Mouse (Mus musculus) forebrain, postnatal 0 days (tissue): ENCODE results near the gene Atf5. TPM values are rescaled to one million over a fixed set of nuclear protein-coding genes. Genes with fewer than 3 reads are reported as not detected.

ENCODE experiments used
- ATAC-seq: fragments of 200-750 bp; cut with Nextera tagmentation; 2 replicates; pipeline ENCODE4 v1.8.0; 2017; ENCODE audit warnings: mild to moderate bottlenecking, moderate library complexity
- DNase-seq: peaks from one replicate; pipeline ENCODE4 v3.0.0-alpha.2; 2015
- H3K27ac ChIP-seq: fragments of 300-500 bp; sonication (generic); 2 replicates; pipeline ENCODE4 v1.5.1; 2014; ENCODE audit warnings: low read depth, mild to moderate bottlenecking, antibody characterized with exemption, low read length, moderate library complexity, mixed read lengths
- H3K27me3 ChIP-seq: fragments of 300-500 bp; sonication (generic); 2 replicates; pipeline ENCODE4 v1.6.1; 2014; ENCODE audit warnings: mild to moderate bottlenecking, low read length, mixed read lengths; ENCODE audit not compliant: insufficient read depth
- H3K36me3 ChIP-seq: fragments of 300-500 bp; sonication (generic); 2 replicates; pipeline ENCODE4 v1.6.1; 2014; ENCODE audit warnings: mild to moderate bottlenecking, moderate library complexity; ENCODE audit not compliant: insufficient read depth
- H3K4me1 ChIP-seq: fragments of 300-500 bp; sonication (generic); 2 replicates; pipeline ENCODE4 v1.6.1; 2014; ENCODE audit warnings: antibody characterized with exemption; ENCODE audit not compliant: insufficient read depth
- H3K4me2 ChIP-seq: fragments of 300-500 bp; sonication (generic); 2 replicates; pipeline ENCODE4 v1.6.1; 2014; ENCODE audit warnings: low read depth, mild to moderate bottlenecking, moderate library complexity
- H3K4me3 ChIP-seq: fragments of 300-500 bp; sonication (generic); 2 replicates; pipeline ENCODE4 v1.5.1; 2014; ENCODE audit warnings: low read depth, low read length, mixed read lengths
- H3K9ac ChIP-seq: fragments of 300-500 bp; sonication (generic); 2 replicates; pipeline ENCODE4 v1.6.1; 2014; ENCODE audit warnings: mild to moderate bottlenecking
- H3K9me3 ChIP-seq: fragments of 300-500 bp; sonication (generic); 2 replicates; pipeline ENCODE4 v1.6.1; 2016; ENCODE audit warnings: low read length
- CTCF ChIP-seq: sonication (generic); IDR thresholded peaks from 2 replicates; pipeline ENCODE4 v1.5.1; 2016; ENCODE audit warnings: antibody characterized with exemption, control low read depth, low read depth
- WGBS: fragments of 180-500 bp; shearing (Covaris S2); extraction: QIAGEN DNeasy Blood & Tissue Kit; methylation state at CpG from one replicate; pipeline ENCODE4 v1.1.7; 2014; 5-methylcytosine and 5-hydroxymethylcytosine counted together
- polyA plus RNA-seq: library from polyadenylated mRNA; unstranded; fragments of >200 nt; fragmentation: Nextera tagmentation; extraction: Ambion mirVana; gene quantifications from 2 replicates; pipeline ENCODE4 v1.2.1, GENCODE M21; 2015
- total RNA-seq: library from RNA; depleted of rRNA; stranded (reverse); fragments of >200 nt; gene quantifications from 2 replicates; pipeline ENCODE4 v1.2.3, GENCODE M21; 2014

The Atf5 gene
- total and polyA plus RNA-seq, 2 experiments from 2014 or later = 4.7 to 15.9 TPM

GRCm38 (mm10) chr7:44810365-44810764, 6.1 kb downstream of the Atf5 start:
- WGBS = 82% methylated on average over 4 of the region's 4 CpGs
- Histone ChIP-seq H3K4me1 (0 out of 2 replicates have a peak, but pooled peaks cover 4% of the 10 kb centered on the region), H3K9me3 (no peaks in the 10 kb centered on the region), H3K27me3 (no peaks in the 10 kb centered on the region), H3K9ac (no peak overlapping the region), H3K4me2 (no peak overlapping the region), H3K27ac (no peak overlapping the region), H3K4me3 (no peak overlapping the region), H3K36me3 (0 out of 2 replicates have a peak, but pooled peaks cover 4% of the 10 kb centered on the region)
- ATAC-seq (no peak), DNase-seq (no peak)
- no peak for TF ChIP-seq CTCF

- no peaks in the 10 kb centered on the region for H3K9me3 ChIP-seq
- DNase-seq (no peak), ATAC-seq (no peak)
- 94% methylated on average over 3 of the region's 3 CpGs for WGBS
- no peak overlapping the region for H3K27ac ChIP-seq
- no peak overlapping the region for H3K9ac ChIP-seq
- no peaks in the 10 kb centered on the region for H3K4me1 ChIP-seq
- H3K4me2 ChIP-seq = no peak overlapping the region
- H3K4me3 ChIP-seq = no peak overlapping the region
- H3K36me3 ChIP-seq = 0 out of 2 replicates have a peak, but pooled peaks cover 4% of the 10 kb centered on the region
- H3K27me3 ChIP-seq = no peaks in the 10 kb centered on the region
- no peak for TF ChIP-seq CTCF
Observed at GRCm38 (mm10) chr7:44809466-44809865, 7.0 kb downstream of the Atf5 start.

DNA sequence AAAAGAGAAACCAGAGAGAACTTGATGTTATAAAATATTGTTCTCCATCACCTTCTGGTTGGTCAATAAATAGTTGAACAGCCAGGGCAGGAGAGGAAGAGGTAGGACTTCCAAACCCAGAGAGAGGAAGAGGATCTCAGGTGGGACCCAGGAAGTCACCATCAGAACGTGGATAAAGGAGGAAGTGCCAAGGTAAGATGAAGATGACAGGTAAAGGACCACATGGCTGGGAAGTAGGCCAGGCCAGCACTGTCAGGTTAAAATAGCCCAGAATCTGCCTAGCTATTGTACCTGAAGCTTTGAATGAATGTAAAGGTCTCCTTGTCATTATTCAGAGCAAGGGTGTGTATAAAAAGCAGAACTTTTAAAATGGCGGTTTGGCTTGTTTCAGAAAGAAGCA, 7.5 kb downstream of the Atf5 start:
- 0 out of 2 replicates have a peak, but pooled peaks cover 1% of the 10 kb centered on the region for H3K36me3 ChIP-seq
- ATAC-seq = no peak
- WGBS = 81% methylated on average over 2 of the region's 2 CpGs

GRCm38 (mm10) chr7:44792781-44793180, 23.7 kb downstream of the Atf5 start:
- H3K36me3 ChIP-seq = no peaks in the 10 kb centered on the region
- 85% methylated on average over 6 of the region's 6 CpGs for WGBS
- TF ChIP-seq CTCF = no peak
- H3K27ac ChIP-seq = no peak overlapping the region
- H3K9ac ChIP-seq = no peak overlapping the region
- no peaks in the 10 kb centered on the region for H3K4me1 ChIP-seq
- no peak overlapping the region for H3K4me2 ChIP-seq
- H3K9me3 ChIP-seq = no peaks in the 10 kb centered on the region
- ATAC-seq (no peak), DNase-seq (no peak)
- H3K27me3 ChIP-seq = no peaks in the 10 kb centered on the region
- H3K4me3 ChIP-seq = no peak overlapping the region

More for the DNA sequence above, 7.5 kb downstream of the Atf5 start:
- H3K4me1 ChIP-seq = no peaks in the 10 kb centered on the region
- H3K27ac ChIP-seq = no peak overlapping the region
- no peak for TF ChIP-seq CTCF
- H3K9ac ChIP-seq = no peak overlapping the region
- DNase-seq = no peak
- no peaks in the 10 kb centered on the region for H3K27me3 ChIP-seq
- no peak overlapping the region for H3K4me2 ChIP-seq
- H3K4me3 ChIP-seq = no peak overlapping the region
- H3K9me3 ChIP-seq = no peaks in the 10 kb centered on the region

GRCm38 (mm10) chr7:44790066-44790465, 26.4 kb downstream of the Atf5 start:
- ATAC-seq = no peak
- no peaks in the 10 kb centered on the region for H3K36me3 ChIP-seq
- no peaks in the 10 kb centered on the region for H3K9me3 ChIP-seq
- H3K4me3 ChIP-seq = no peak overlapping the region
- H3K27ac ChIP-seq = no peak overlapping the region
- no peak overlapping the region for H3K9ac ChIP-seq
- H3K4me1 ChIP-seq = no peaks in the 10 kb centered on the region
- no peak overlapping the region for H3K4me2 ChIP-seq
- no peaks in the 10 kb centered on the region for H3K27me3 ChIP-seq
- 62% methylated on average over 4 of the region's 4 CpGs for WGBS
- no peak for DNase-seq
- no peak for TF ChIP-seq CTCF

GRCm38 (mm10) chr7:44789531-44789930, 26.9 kb downstream of the Atf5 start:
- TF ChIP-seq CTCF = no peak
- no peak for ATAC-seq
- WGBS = 84% methylated on average over 3 of the region's 3 CpGs

GRCm38 (mm10) chr7:44780101-44780500, 36.4 kb downstream of the Atf5 start:
- H3K27me3 ChIP-seq = no peaks in the 10 kb centered on the region
- H3K9me3 ChIP-seq = no peaks in the 10 kb centered on the region
- no peak overlapping the region for H3K27ac ChIP-seq
- H3K4me2 ChIP-seq = no peak overlapping the region
- ATAC-seq = no peak
- no peak overlapping the region for H3K4me3 ChIP-seq
- peaks cover 20% of the 10 kb centered on the region; the same call in 1 of the 2 replicates for H3K36me3 ChIP-seq
- DNase-seq = no peak
- TF ChIP-seq CTCF = no peak
- H3K9ac ChIP-seq = no peak overlapping the region
- 90% methylated on average over 8 of the region's 8 CpGs for WGBS
- H3K4me1 ChIP-seq = no peaks in the 10 kb centered on the region

More at GRCm38 (mm10) chr7:44789531-44789930, 26.9 kb downstream of the Atf5 start:
- no peak overlapping the region for H3K4me3 ChIP-seq
- H3K4me2 ChIP-seq = no peak overlapping the region
- no peaks in the 10 kb centered on the region for H3K36me3 ChIP-seq
- H3K9me3 ChIP-seq = no peaks in the 10 kb centered on the region
- H3K27ac ChIP-seq = no peak overlapping the region
- H3K9ac ChIP-seq = no peak overlapping the region
- no peak for DNase-seq
- no peaks in the 10 kb centered on the region for H3K27me3 ChIP-seq
- H3K4me1 ChIP-seq = no peaks in the 10 kb centered on the region
